In the genomic region with DNA sequence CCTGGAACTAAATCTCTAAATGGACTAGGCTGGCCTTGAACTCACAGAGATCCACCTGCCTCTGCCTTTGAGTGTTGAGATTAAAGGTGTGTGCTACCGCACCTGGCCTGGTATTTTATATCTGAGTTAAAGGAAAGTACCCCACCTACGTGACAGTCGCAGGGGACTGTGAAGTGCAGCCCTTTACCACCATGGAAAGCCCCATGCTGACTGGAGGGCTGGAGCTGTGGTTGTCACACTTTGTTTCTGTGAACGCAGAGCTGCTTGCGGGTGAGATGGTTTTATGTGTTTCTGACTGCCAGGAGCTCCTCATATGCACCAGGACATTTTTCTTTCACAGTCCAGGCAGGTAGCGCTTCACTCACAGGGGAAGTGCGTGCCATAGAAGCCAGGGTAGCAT, we compare ENCODE assay signal across 23 mouse cellular contexts. TPM values are rescaled to one million over a fixed set of nuclear protein-coding genes. Genes with fewer than 3 reads are reported as not detected.
A peak's percentile ranks its signal among the peaks of the same experiment; 100 is the strongest.
DNase-seq lines count a peak whose midpoint lies in the region; ATAC-seq and TF ChIP-seq lines count a peak whose summit lies in the region.
"Had no signal": no experiment of that assay in that cellular context is flagged by ENCODE, and none has a peak within 500 bp of the region (broad histone marks: within the 10 kb centered on the region; RNA-seq: fewer than 3 reads in every experiment).

No protein-coding gene starts in this region.

- H3K9me3 ChIP-seq in kidney, embryonic 14.5 days (ENCODE audit: control insufficient read depth, low read length), result no peaks in the 10 kb centered on the region
- H3K9me3 ChIP-seq in stomach, postnatal 0 days (ENCODE audit: control insufficient read depth, low read length), result no peaks in the 10 kb centered on the region
- H3K9me3 ChIP-seq in liver, embryonic 11.5 days (ENCODE audit: control insufficient read depth, low read length), result no peaks in the 10 kb centered on the region
- H3K9me3 ChIP-seq: embryonic facial prominence, embryonic 10.5 days; embryonic facial prominence, embryonic 12.5 days; forebrain, embryonic 13.5 days; forebrain, embryonic 15.5 days; G1E had no signal

- TF ChIP-seq POLR2A in kidney, adult 2 months (IDR thresholded peaks at IDR 0.05; ENCODE audit: low read depth, low read length), result no peak

- H3K27ac ChIP-seq in kidney, adult 2 months (ENCODE audit: insufficient read depth, low read depth, low read length), result peak overlapping the region; percentile 86
- no peak overlapping the region for H3K27ac ChIP-seq in kidney, embryonic 14.5 days (ENCODE audit: low read depth, low read length)
- no peak overlapping the region for H3K27ac ChIP-seq in stomach, postnatal 0 days (replicated peaks)
- H3K27ac ChIP-seq in liver, embryonic 11.5 days (ENCODE audit: low read depth, low read length), result no peak overlapping the region
- H3K27ac ChIP-seq: embryonic facial prominence, embryonic 10.5 days; embryonic facial prominence, embryonic 12.5 days; forebrain, embryonic 13.5 days; forebrain, embryonic 15.5 days had no signal

- no peak overlapping the region for H3K4me3 ChIP-seq in kidney, adult 2 months (ENCODE audit: insufficient read depth, low read depth, low read length)
- H3K4me3 ChIP-seq in kidney, embryonic 14.5 days (ENCODE audit: low read length), result no peak overlapping the region
- H3K4me3 ChIP-seq in stomach, postnatal 0 days (ENCODE audit: low read depth, low read length), result no peak overlapping the region
- H3K4me3 ChIP-seq in liver, embryonic 11.5 days (ENCODE audit: low read depth, low read length), result no peak overlapping the region
- H3K4me3 ChIP-seq: embryonic facial prominence, embryonic 10.5 days; embryonic facial prominence, embryonic 12.5 days; forebrain, embryonic 13.5 days; forebrain, embryonic 15.5 days had no signal

- H3K27me3 ChIP-seq in kidney, adult 2 months (replicated peaks; ENCODE audit: control insufficient read depth, insufficient read depth, low read length), result no peaks in the 10 kb centered on the region
- no peaks in the 10 kb centered on the region for H3K27me3 ChIP-seq in kidney, embryonic 14.5 days (ENCODE audit: control insufficient read depth, insufficient read depth, low read length)
- no peaks in the 10 kb centered on the region for H3K27me3 ChIP-seq in stomach, postnatal 0 days (ENCODE audit: control insufficient read depth, insufficient read depth, low read length)
- H3K27me3 ChIP-seq in liver, embryonic 11.5 days (replicated peaks; ENCODE audit: control insufficient read depth, insufficient read depth, low read length), result no peaks in the 10 kb centered on the region
- H3K27me3 ChIP-seq: CH12.LX; embryonic facial prominence, embryonic 12.5 days; forebrain, embryonic 13.5 days; forebrain, embryonic 15.5 days; Patski had no signal

- no peak overlapping the region for H3K9ac ChIP-seq in kidney, embryonic 14.5 days (ENCODE audit: low read depth, low read length)
- H3K9ac ChIP-seq in stomach, postnatal 0 days (ENCODE audit: low read length), result no peak overlapping the region
- no peak overlapping the region for H3K9ac ChIP-seq in liver, embryonic 11.5 days (ENCODE audit: low read depth, low read length)
- H3K9ac ChIP-seq: embryonic facial prominence, embryonic 12.5 days; forebrain, embryonic 13.5 days; forebrain, embryonic 15.5 days; forebrain, postnatal 0 days had no signal

- ATAC-seq in kidney, embryonic 14.5 days (ENCODE audit: low FRiP score, low TSS enrichment), result no peak
- no peak for ATAC-seq in stomach, postnatal 0 days (ENCODE audit: low FRiP score, low TSS enrichment)
- no peak for ATAC-seq in liver, embryonic 11.5 days (replicated peaks; ENCODE audit: low FRiP score)
- ATAC-seq: activated CD4-positive, CD25-positive, alpha-beta regulatory T cell, adult 4 months; forebrain, embryonic 13.5 days; forebrain, embryonic 15.5 days; forebrain, postnatal 0 days; Patski had no signal

- TF ChIP-seq CTCF in kidney, adult 2 months (conservative IDR thresholded peaks at IDR 0.05; ENCODE audit: insufficient read depth, insufficient read length, low read depth, low read length), result no peak
- TF ChIP-seq CTCF in stomach, postnatal 0 days (IDR thresholded peaks at IDR 0.05; ENCODE audit: low read depth), result no peak

- no peak for DNase-seq in kidney, adult 2 months
- peak; percentile 19 for DNase-seq in induced T-regulatory cell, adult 2 months (ENCODE audit: low read depth)
- DNase-seq in stomach, postnatal 0 days (ENCODE audit: low spot score), result no peak
- no peak for DNase-seq in liver, embryonic 11.5 days (ENCODE audit: low spot score)
- DNase-seq: adrenal gland, adult 8-10 months; adrenal gland, postnatal 14 days; adrenal gland, postnatal 36 days; B cell, adult 2 months; cerebellum, adult 11-12 months; cerebellum, adult 2 months; cerebellum, adult 9-10 months; cerebellum, postnatal 10 days; cerebellum, postnatal 25 days; forebrain, postnatal 0 days had no signal

- H3K4me1 ChIP-seq in kidney, adult 2 months (ENCODE audit: control insufficient read depth, insufficient read depth, low read length), result peaks cover 5% of the 10 kb centered on the region; the same call in 1 of the 2 replicates
- H3K4me1 ChIP-seq in kidney, embryonic 14.5 days (ENCODE audit: control insufficient read depth, insufficient read depth, low read length), result no peaks in the 10 kb centered on the region
- H3K4me1 ChIP-seq in stomach, postnatal 0 days (replicated peaks; ENCODE audit: control insufficient read depth, insufficient read depth), result no peaks in the 10 kb centered on the region
- H3K4me1 ChIP-seq in liver, embryonic 11.5 days (replicated peaks; ENCODE audit: control insufficient read depth, insufficient read depth, low read length), result no peaks in the 10 kb centered on the region
- H3K4me1 ChIP-seq: embryonic facial prominence, embryonic 10.5 days; embryonic facial prominence, embryonic 12.5 days; forebrain, embryonic 13.5 days; forebrain, embryonic 15.5 days had no signal

- WGBS in kidney, adult 2 months, result 96% methylated on average over 7 of the region's 7 CpGs
- whole genome bisulfite sequencing in kidney, embryonic 14.5 days, result 92% methylated on average over 7 of the region's 7 CpGs
- 93% methylated on average over 7 of the region's 7 CpGs for WGBS in stomach, postnatal 0 days
- 92% methylated on average over 7 of the region's 7 CpGs for WGBS in liver, embryonic 11.5 days

- H3K4me2 ChIP-seq in kidney, embryonic 14.5 days (replicated peaks; ENCODE audit: low read depth, low read length), result no peak overlapping the region
- H3K4me2 ChIP-seq in stomach, postnatal 0 days (replicated peaks; ENCODE audit: low read depth), result no peak overlapping the region
- no peak overlapping the region for H3K4me2 ChIP-seq in liver, embryonic 11.5 days
- H3K4me2 ChIP-seq: embryonic facial prominence, embryonic 12.5 days; forebrain, embryonic 13.5 days; forebrain, embryonic 15.5 days had no signal

- no peak for TF ChIP-seq EP300 in stomach, postnatal 0 days (optimal IDR thresholded peaks at IDR 0.05)

- peaks cover 20% of the 10 kb centered on the region for H3K36me3 ChIP-seq in kidney, adult 2 months (ENCODE audit: control insufficient read depth, insufficient read depth, low read length)
- H3K36me3 ChIP-seq in kidney, embryonic 14.5 days (ENCODE audit: control insufficient read depth, insufficient read depth, low read length), result peaks cover 37% of the 10 kb centered on the region
- peaks cover 10% of the 10 kb centered on the region; the same call in 1 of the 2 replicates for H3K36me3 ChIP-seq in stomach, postnatal 0 days (ENCODE audit: control insufficient read depth, insufficient read depth, low read length)
- H3K36me3 ChIP-seq in liver, embryonic 11.5 days (ENCODE audit: control insufficient read depth, insufficient read depth, low read length), result peaks cover 3% of the 10 kb centered on the region; the same call in 1 of the 2 replicates

RNA-seq across cellular contexts. Expression of a gene that starts 18.6 kb away (rescaled TPM):
- polyA plus RNA-seq in kidney, adult 2 months (2012; rRNA removed), result 38.1 and 38.6 TPM in 2 replicates
- 12.8 and 21.3 TPM in 2 replicates for polyA plus RNA-seq in kidney, embryonic 14.5 days (2014; fragmentation: Nextera tagmentation; extraction: Ambion mirVana)
- 6.5 and 7.3 TPM in 2 replicates for polyA plus RNA-seq in stomach, postnatal 0 days (2015; fragmentation: Nextera tagmentation; extraction: Ambion mirVana)
- polyA plus RNA-seq in liver, embryonic 11.5 days (2014; fragmentation: Nextera tagmentation; extraction: Ambion mirVana), result 14.6 and 17.7 TPM in 2 replicates
